Mouse (Mus musculus) midbrain, postnatal 0 days (tissue): ENCODE results near the gene Mta3. TPM values are rescaled to one million over a fixed set of nuclear protein-coding genes. Genes with fewer than 3 reads are reported as not detected.
A peak's percentile ranks its signal among the peaks of the same experiment; 100 is the strongest.

Experiments
- ATAC-seq: fragments of 200-750 bp; cut with Nextera tagmentation; 2 replicates; pipeline ENCODE4 v1.8.0; 2017; ENCODE audit warnings: moderate number of reproducible peaks, mild to moderate bottlenecking, moderate TSS enrichment, moderate library complexity; ENCODE audit not compliant: low FRiP score
- DNase-seq: peaks from one replicate; pipeline ENCODE4 v3.0.0-alpha.2; 2015; ENCODE audit warnings: low spot score
- H3K27ac ChIP-seq: fragments of 300-500 bp; sonication (generic); 2 replicates; pipeline ENCODE4 v1.5.1; 2014; ENCODE audit warnings: low read depth, mild to moderate bottlenecking, low read length, mixed read lengths
- H3K27me3 ChIP-seq: fragments of 300-500 bp; sonication (generic); 2 replicates; pipeline ENCODE4 v1.6.1; 2014; ENCODE audit warnings: low read length, control low read depth, mixed read lengths; ENCODE audit not compliant: insufficient read depth
- H3K36me3 ChIP-seq: fragments of 300-500 bp; sonication (generic); 2 replicates; pipeline ENCODE4 v1.6.1; 2014; ENCODE audit warnings: low read length, control low read depth, mixed read lengths; ENCODE audit not compliant: insufficient read depth
- H3K4me1 ChIP-seq: fragments of 300-500 bp; sonication (generic); 2 replicates; pipeline ENCODE4 v1.6.1; 2014; ENCODE audit warnings: mild to moderate bottlenecking, control low read depth, antibody characterized with exemption, low read length, mixed read lengths; ENCODE audit not compliant: insufficient read depth
- H3K4me2 ChIP-seq: fragments of 300-500 bp; sonication (generic); 2 replicates; pipeline ENCODE4 v1.6.1; 2014; ENCODE audit warnings: low read depth, mild to moderate bottlenecking, low read length, mixed read lengths; ENCODE audit not compliant: poor library complexity, severe bottlenecking
- H3K4me3 ChIP-seq: fragments of 300-500 bp; sonication (generic); 2 replicates; pipeline ENCODE4 v1.5.1; 2014; ENCODE audit warnings: low read depth, mild to moderate bottlenecking, low read length, moderate library complexity
- H3K9ac ChIP-seq: fragments of 300-500 bp; sonication (generic); replicated peaks from 2 replicates; pipeline ENCODE4 v1.6.1; 2014; ENCODE audit warnings: mild to moderate bottlenecking, low read length, moderate library complexity, mixed read lengths; ENCODE audit not compliant: poor library complexity, severe bottlenecking
- H3K9me3 ChIP-seq: fragments of 300-500 bp; sonication (generic); 2 replicates; pipeline ENCODE4 v1.6.1; 2016; ENCODE audit warnings: low read length, control low read depth
- CTCF ChIP-seq: IDR thresholded peaks from 2 replicates; pipeline ENCODE4 v1.5.1; 2016; ENCODE audit warnings: antibody characterized with exemption, mild to moderate bottlenecking
- WGBS: fragments of 180-500 bp; shearing (Covaris S2); extraction: QIAGEN DNeasy Blood & Tissue Kit; methylation state at CpG from one replicate; pipeline ENCODE4 v1.1.7; 2014; 5-methylcytosine and 5-hydroxymethylcytosine counted together
- polyA plus RNA-seq: library from polyadenylated mRNA; unstranded; fragments of >200 nt; fragmentation: Nextera tagmentation; extraction: Ambion mirVana; gene quantifications from 2 replicates; pipeline ENCODE4 v1.2.1, GENCODE M21; 2015
- total RNA-seq: library from RNA; depleted of rRNA; stranded (reverse); fragments of >200 nt; gene quantifications from 2 replicates; pipeline ENCODE4 v1.2.3, GENCODE M21; 2014

The Mta3 gene
- total and polyA plus RNA-seq, 2 experiments from 2014 or later, result 28.9 to 43.6 TPM

DNA sequence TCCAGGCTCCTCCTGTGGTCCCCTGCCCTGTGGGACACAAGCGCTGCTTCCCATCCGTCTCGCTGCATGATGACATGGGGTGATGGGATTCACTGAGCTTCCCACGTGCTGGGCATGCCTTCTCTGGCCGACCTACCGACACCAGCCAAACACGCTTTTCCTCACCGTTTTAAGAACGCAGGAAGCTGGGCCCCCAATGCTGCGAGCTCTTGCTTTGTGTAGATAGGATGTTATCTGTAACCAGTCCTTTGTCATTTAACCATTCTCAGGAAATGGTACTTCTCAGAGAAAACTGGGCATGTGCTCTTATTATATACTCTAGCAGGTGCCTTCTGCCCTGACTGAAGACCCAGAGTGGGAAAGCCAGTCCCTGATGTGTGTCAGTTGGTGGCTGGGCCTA lies 62.3 kb downstream of the Mta3 start:
- no peaks in the 10 kb centered on the region for H3K4me1 ChIP-seq
- 91% methylated on average over 10 of the region's 10 CpGs for WGBS
- TF ChIP-seq CTCF, result no peak

DNA sequence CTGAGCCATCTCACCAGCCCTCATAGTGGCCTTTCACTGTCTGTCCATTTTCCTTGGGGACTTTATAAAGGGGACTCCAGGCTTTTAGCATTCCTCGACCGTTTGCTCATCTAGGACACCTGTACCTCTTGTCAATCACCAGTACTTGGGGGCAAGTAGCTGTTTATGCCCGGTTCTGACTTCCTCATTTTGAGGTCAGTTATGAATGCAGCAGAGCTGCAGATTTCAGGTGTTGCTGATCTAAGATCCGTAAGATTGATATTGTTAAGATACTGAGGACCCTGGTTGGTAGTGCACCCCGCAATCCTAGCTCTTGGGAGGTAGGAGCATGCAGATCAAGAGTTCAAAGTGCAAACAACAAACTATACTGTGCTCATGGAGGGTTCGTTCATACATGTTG lies 64.4 kb downstream of the Mta3 start:
- Histone ChIP-seq H3K9ac (no peak overlapping the region), H3K4me1 (no peaks in the 10 kb centered on the region), H3K36me3 (peaks cover 8% of the 10 kb centered on the region; the same call in 1 of the 2 replicates), H3K4me3 (no peak overlapping the region), H3K9me3 (no peaks in the 10 kb centered on the region), H3K27ac (no peak overlapping the region), H3K27me3 (no peaks in the 10 kb centered on the region), H3K4me2 (no peak overlapping the region)
- 89% methylated on average over 6 of the region's 6 CpGs for WGBS
- TF ChIP-seq CTCF, result no peak
- no peak for DNase-seq
- ATAC-seq, result no peak

More for the DNA sequence above, 62.3 kb downstream of the Mta3 start:
- Histone ChIP-seq H3K4me3 (no peak overlapping the region), H3K27ac (no peak overlapping the region), H3K9me3 (no peaks in the 10 kb centered on the region), H3K9ac (no peak overlapping the region), H3K27me3 (no peaks in the 10 kb centered on the region), H3K36me3 (peaks cover 8% of the 10 kb centered on the region; the same call in 1 of the 2 replicates), H3K4me2 (no peak overlapping the region)
- no peak for ATAC-seq
- no peak for DNase-seq

DNA sequence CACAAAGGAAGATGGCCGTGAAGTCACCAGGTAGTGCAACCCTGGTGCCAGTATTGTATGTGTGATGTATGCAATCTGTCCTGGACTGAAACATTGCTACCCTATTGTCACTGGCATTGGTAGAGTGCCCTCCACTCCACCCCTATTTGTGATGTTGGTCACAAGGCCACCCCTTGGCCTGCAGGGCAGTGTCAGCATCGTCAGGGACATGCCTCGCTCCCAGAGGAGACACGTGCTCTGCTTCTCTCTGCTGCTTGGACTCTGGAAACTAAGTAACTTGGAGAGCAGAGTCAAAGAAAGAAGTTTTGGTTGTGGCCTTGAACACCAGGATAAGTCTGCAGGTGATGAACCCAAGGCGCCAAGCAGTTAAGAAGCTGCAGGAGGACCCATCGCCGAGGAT lies 65.0 kb downstream of the Mta3 start:
- Histone ChIP-seq H3K36me3 (peaks cover 8% of the 10 kb centered on the region; the same call in 1 of the 2 replicates), H3K27ac (no peak overlapping the region), H3K4me2 (no peak overlapping the region), H3K9me3 (no peaks in the 10 kb centered on the region), H3K4me3 (no peak overlapping the region), H3K27me3 (no peaks in the 10 kb centered on the region), H3K4me1 (no peaks in the 10 kb centered on the region), H3K9ac (no peak overlapping the region)
- 92% methylated on average over 7 of the region's 7 CpGs for WGBS
- ATAC-seq, result no peak
- DNase-seq, result no peak
- no peak for TF ChIP-seq CTCF

DNA sequence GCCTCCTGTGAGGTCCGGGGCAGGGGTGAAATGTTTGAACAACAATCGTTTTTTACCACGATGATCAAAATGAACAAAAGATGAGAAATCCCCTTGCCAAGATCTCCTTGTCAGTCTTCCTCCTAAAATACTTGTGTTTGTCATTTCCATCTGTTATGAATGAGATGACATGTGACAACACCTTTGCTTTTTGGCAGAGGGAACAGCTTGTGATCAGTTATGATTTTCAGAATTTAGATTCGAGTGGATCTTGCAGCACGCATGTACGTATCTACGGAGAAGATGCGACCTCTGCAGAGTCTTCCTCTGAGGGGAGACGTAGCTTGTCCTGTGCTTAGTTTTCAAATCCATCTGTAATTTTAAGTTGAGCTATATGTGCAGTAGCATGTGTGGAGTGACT lies 66.1 kb downstream of the Mta3 start:
- ATAC-seq (no peak), DNase-seq (no peak)
- H3K27me3 ChIP-seq, result no peaks in the 10 kb centered on the region
- H3K4me3 ChIP-seq, result no peak overlapping the region
- no peak for TF ChIP-seq CTCF
- WGBS, result 86% methylated on average over 9 of the region's 9 CpGs
- H3K9ac ChIP-seq, result no peak overlapping the region
- no peak overlapping the region for H3K27ac ChIP-seq
- H3K4me1 ChIP-seq, result no peaks in the 10 kb centered on the region
- H3K9me3 ChIP-seq, result no peaks in the 10 kb centered on the region
- H3K4me2 ChIP-seq, result no peak overlapping the region
- peaks cover 4% of the 10 kb centered on the region; the same call in 1 of the 2 replicates for H3K36me3 ChIP-seq

DNA sequence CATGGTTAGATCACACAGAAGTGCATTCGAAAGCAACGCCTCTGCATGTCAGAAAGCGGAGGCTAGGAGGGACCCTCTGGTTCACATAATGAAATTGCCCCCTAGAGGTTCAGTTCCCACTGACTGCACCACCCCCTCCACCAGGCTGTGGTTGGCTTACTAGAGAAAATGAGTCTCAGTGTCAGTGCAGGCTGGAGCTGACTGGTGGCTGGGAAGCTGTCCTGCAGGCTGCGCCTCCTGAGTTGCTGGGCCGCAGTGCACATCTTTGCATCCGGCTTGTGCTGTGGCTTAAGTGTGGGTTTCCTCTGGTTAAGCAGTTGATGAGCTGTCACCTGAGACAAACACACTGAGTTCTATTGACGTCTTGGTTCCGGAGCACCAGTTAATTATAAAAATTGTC lies 66.7 kb downstream of the Mta3 start:
- Histone ChIP-seq H3K36me3 (peaks cover 4% of the 10 kb centered on the region; the same call in 1 of the 2 replicates), H3K27me3 (no peaks in the 10 kb centered on the region), H3K27ac (no peak overlapping the region), H3K9ac (no peak overlapping the region), H3K4me2 (no peak overlapping the region), H3K4me3 (no peak overlapping the region), H3K9me3 (no peaks in the 10 kb centered on the region), H3K4me1 (no peaks in the 10 kb centered on the region)
- peak; percentile 62 for DNase-seq
- 42% methylated on average over 8 of the region's 8 CpGs for WGBS
- TF ChIP-seq CTCF, result peak; percentile 54
- no peak for ATAC-seq

DNA sequence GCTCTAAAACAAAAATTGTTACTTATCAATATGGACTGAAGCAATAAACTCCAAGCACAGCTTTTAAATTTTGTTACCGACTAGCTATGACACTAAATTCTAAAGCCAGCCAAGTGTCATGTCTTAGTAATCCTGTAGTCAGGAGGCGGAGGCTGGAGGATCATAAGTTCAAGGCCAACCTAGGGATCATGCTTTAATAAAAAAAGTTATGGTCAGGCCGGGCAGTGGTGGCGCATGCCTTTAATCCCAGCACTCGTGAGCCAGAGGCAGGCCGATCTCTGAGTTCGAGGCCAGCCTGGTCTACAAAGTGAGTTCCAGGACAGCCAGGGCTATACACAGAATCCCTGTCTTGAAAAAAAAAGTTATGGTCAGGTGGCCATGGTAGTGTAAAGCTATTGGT lies 71.0 kb downstream of the Mta3 start:
- 95% methylated on average over 7 of the region's 7 CpGs for WGBS
- Histone ChIP-seq H3K9ac (no peak overlapping the region), H3K9me3 (no peaks in the 10 kb centered on the region), H3K4me3 (no peak overlapping the region), H3K27ac (no peak overlapping the region), H3K36me3 (no peaks in the 10 kb centered on the region; the same call in 1 of the 2 replicates), H3K27me3 (no peaks in the 10 kb centered on the region), H3K4me2 (no peak overlapping the region), H3K4me1 (no peaks in the 10 kb centered on the region)
- DNase-seq (no peak), ATAC-seq (no peak)
- TF ChIP-seq CTCF, result no peak
